Mouse (Mus musculus): ENCODE measurements around the gene Dennd6a. TPM values are rescaled to one million over a fixed set of nuclear protein-coding genes. Genes with fewer than 3 reads are reported as not detected.

Dennd6a gene
- polyA plus RNA-seq, 1 experiment from 2014 or later = 26.7 TPM

GRCm38 (mm10) chr14:26571951-26572675, 1.5 kb upstream of the Dennd6a start:
- 45% methylated on average over 4 of the region's 4 CpGs for WGBS
- no peaks in the 10 kb centered on the region for H3K36me3 ChIP-seq (ENCODE audit: control insufficient read depth, insufficient read depth, low read length)
- no peak overlapping the region for H3K4me3 ChIP-seq (ENCODE audit: control insufficient read depth in 1 of 2, insufficient read depth in 1 of 2, low read depth in 1 of 2, low read length in 2 of 2)
- H3K27me3 ChIP-seq (ENCODE audit: control insufficient read depth, insufficient read depth, low read length) = no peaks in the 10 kb centered on the region
- ATAC-seq (ENCODE audit: insufficient number of reproducible peaks, insufficient read depth, low FRiP score, low read depth) = no peak
- no peak overlapping the region for H3K27ac ChIP-seq (replicated peaks in 1 of 2; ENCODE audit: control insufficient read depth in 1 of 2, insufficient read depth in 1 of 2, low read depth in 2 of 2, low read length in 2 of 2)
- peaks cover 0 to 3% of the 10 kb centered on the region in 2 experiments; a peak in 1 of 4 replicates for H3K4me1 ChIP-seq (ENCODE audit: control insufficient read depth in 2 of 2, insufficient read depth in 2 of 2, low read length in 2 of 2)
- no peaks in the 10 kb centered on the region for H3K9me3 ChIP-seq (ENCODE audit: control insufficient read depth, low read length)
- no peak overlapping the region for H3K9ac ChIP-seq (ENCODE audit: low read length)
- H3K4me2 ChIP-seq (ENCODE audit: low read length) = no peak overlapping the region

GRCm38 (mm10) chr14:26576255-26576780, 2.7 kb downstream of the Dennd6a start:
- H3K9ac ChIP-seq (ENCODE audit: low read length) = no peak overlapping the region
- H3K27ac ChIP-seq (replicated peaks in 1 of 2; ENCODE audit: control insufficient read depth in 1 of 2, insufficient read depth in 1 of 2, low read depth in 2 of 2, low read length in 2 of 2) = no peak overlapping the region
- H3K4me3 ChIP-seq (ENCODE audit: control insufficient read depth in 1 of 2, insufficient read depth in 1 of 2, low read depth in 1 of 2, low read length in 2 of 2) = no peak overlapping the region
- H3K27me3 ChIP-seq (ENCODE audit: control insufficient read depth, insufficient read depth, low read length) = no peaks in the 10 kb centered on the region
- ATAC-seq (ENCODE audit: insufficient number of reproducible peaks, insufficient read depth, low FRiP score, low read depth) = no peak
- no peaks in the 10 kb centered on the region for H3K9me3 ChIP-seq (ENCODE audit: control insufficient read depth, low read length)
- peaks cover 3 to 14% of the 10 kb centered on the region in 2 experiments; a peak in 3 of 4 replicates for H3K4me1 ChIP-seq (ENCODE audit: control insufficient read depth in 2 of 2, insufficient read depth in 2 of 2, low read length in 2 of 2)
- no peaks in the 10 kb centered on the region for H3K36me3 ChIP-seq (ENCODE audit: control insufficient read depth, insufficient read depth, low read length)
- no peak overlapping the region for H3K4me2 ChIP-seq (ENCODE audit: low read length)
- 53% methylated on average over 3 of the region's 3 CpGs for WGBS

GRCm38 (mm10) chr14:26578791-26579191, 5.1 kb downstream of the Dennd6a start:
- Histone ChIP-seq H3K4me2 (ENCODE audit: low read length) (peak overlapping the region; percentile 74), H3K27me3 (ENCODE audit: control insufficient read depth, insufficient read depth, low read length) (no peaks in the 10 kb centered on the region), H3K4me3 (ENCODE audit: control insufficient read depth in 1 of 2, insufficient read depth in 1 of 2, low read depth in 1 of 2, low read length in 2 of 2) (peak overlapping the region in 1 of 2 experiments; percentile 92; a peak in 2 of 4 replicates), H3K9ac (ENCODE audit: low read length) (peak overlapping the region; percentile 98), H3K27ac (replicated peaks in 1 of 2; ENCODE audit: control insufficient read depth in 1 of 2, insufficient read depth in 1 of 2, low read depth in 2 of 2, low read length in 2 of 2) (no peak overlapping the region), H3K4me1 (ENCODE audit: control insufficient read depth in 2 of 2, insufficient read depth in 2 of 2, low read length in 2 of 2) (peaks cover 0 to 15% of the 10 kb centered on the region in 2 experiments; a peak in 2 of 4 replicates), H3K36me3 (ENCODE audit: control insufficient read depth, insufficient read depth, low read length) (0 out of 2 replicates have a peak, but pooled peaks cover 8% of the 10 kb centered on the region), H3K9me3 (ENCODE audit: control insufficient read depth, low read length) (no peaks in the 10 kb centered on the region)
- WGBS = 51% methylated on average over 6 of the region's 6 CpGs
- no peak for ATAC-seq (ENCODE audit: insufficient number of reproducible peaks, insufficient read depth, low FRiP score, low read depth)

- Histone ChIP-seq H3K4me1 (ENCODE audit: control insufficient read depth in 2 of 2, insufficient read depth in 2 of 2, low read length in 2 of 2) (peaks cover 0 to 15% of the 10 kb centered on the region in 2 experiments; a peak in 2 of 4 replicates), H3K9me3 (ENCODE audit: control insufficient read depth, low read length) (no peaks in the 10 kb centered on the region), H3K9ac (ENCODE audit: low read length) (peak overlapping the region; percentile 98), H3K4me2 (ENCODE audit: low read length) (peak overlapping the region; percentile 74), H3K36me3 (ENCODE audit: control insufficient read depth, insufficient read depth, low read length) (0 out of 2 replicates have a peak, but pooled peaks cover 8% of the 10 kb centered on the region), H3K27ac (replicated peaks in 1 of 2; ENCODE audit: control insufficient read depth in 1 of 2, insufficient read depth in 1 of 2, low read depth in 2 of 2, low read length in 2 of 2) (peak overlapping the region; percentile 97), H3K4me3 (ENCODE audit: control insufficient read depth in 1 of 2, insufficient read depth in 1 of 2, low read depth in 1 of 2, low read length in 2 of 2) (peak overlapping the region; percentile 92 to 94), H3K27me3 (ENCODE audit: control insufficient read depth, insufficient read depth, low read length) (no peaks in the 10 kb centered on the region)
- WGBS = under 1% methylated on average over 77 of the region's 79 CpGs
- peak; percentile 97 for ATAC-seq (ENCODE audit: insufficient number of reproducible peaks, insufficient read depth, low FRiP score, low read depth)
These were observed 6.0 kb downstream of the Dennd6a start for GRCm38 (mm10) chr14:26579346-26580343.

GRCm38 (mm10) chr14:26583645-26584044, 10.0 kb downstream of the Dennd6a start:
- H3K27ac ChIP-seq (replicated peaks in 1 of 2; ENCODE audit: control insufficient read depth in 1 of 2, insufficient read depth in 1 of 2, low read depth in 2 of 2, low read length in 2 of 2) = no peak overlapping the region
- no peak for ATAC-seq (ENCODE audit: insufficient number of reproducible peaks, insufficient read depth, low FRiP score, low read depth)
- H3K4me1 ChIP-seq (ENCODE audit: control insufficient read depth in 2 of 2, insufficient read depth in 2 of 2, low read length in 2 of 2) = peaks cover 0 to 22% of the 10 kb centered on the region in 2 experiments; a peak in 2 of 4 replicates
- H3K9ac ChIP-seq (ENCODE audit: low read length) = no peak overlapping the region
- peaks cover 17% of the 10 kb centered on the region; the same call in 1 of the 2 replicates for H3K36me3 ChIP-seq (ENCODE audit: control insufficient read depth, insufficient read depth, low read length)
- WGBS = 84% methylated on average over 3 of the region's 3 CpGs
- H3K4me2 ChIP-seq (ENCODE audit: low read length) = no peak overlapping the region
- no peaks in the 10 kb centered on the region for H3K9me3 ChIP-seq (ENCODE audit: control insufficient read depth, low read length)
- no peak overlapping the region for H3K4me3 ChIP-seq (ENCODE audit: control insufficient read depth in 1 of 2, insufficient read depth in 1 of 2, low read depth in 1 of 2, low read length in 2 of 2)
- H3K27me3 ChIP-seq (ENCODE audit: control insufficient read depth, insufficient read depth, low read length) = no peaks in the 10 kb centered on the region

GRCm38 (mm10) chr14:26587116-26587515, 13.5 kb downstream of the Dennd6a start:
- H3K4me1 ChIP-seq (ENCODE audit: control insufficient read depth in 2 of 2, insufficient read depth in 2 of 2, low read length in 2 of 2) = peaks cover 0 to 8% of the 10 kb centered on the region in 2 experiments; a peak in 2 of 4 replicates
- H3K9me3 ChIP-seq (ENCODE audit: control insufficient read depth, low read length) = no peaks in the 10 kb centered on the region
- H3K36me3 ChIP-seq (ENCODE audit: control insufficient read depth, insufficient read depth, low read length) = peaks cover 13% of the 10 kb centered on the region; the same call in 1 of the 2 replicates
- H3K4me3 ChIP-seq (ENCODE audit: control insufficient read depth in 1 of 2, insufficient read depth in 1 of 2, low read depth in 1 of 2, low read length in 2 of 2) = no peak overlapping the region
- no peak for ATAC-seq (ENCODE audit: insufficient number of reproducible peaks, insufficient read depth, low FRiP score, low read depth)
- no peak overlapping the region for H3K9ac ChIP-seq (ENCODE audit: low read length)
- H3K27ac ChIP-seq (replicated peaks in 1 of 2; ENCODE audit: control insufficient read depth in 1 of 2, insufficient read depth in 1 of 2, low read depth in 2 of 2, low read length in 2 of 2) = peak overlapping the region in 1 of 2 experiments; percentile 2; a peak in 1 of 4 replicates
- H3K4me2 ChIP-seq (ENCODE audit: low read length) = no peak overlapping the region
- H3K27me3 ChIP-seq (ENCODE audit: control insufficient read depth, insufficient read depth, low read length) = no peaks in the 10 kb centered on the region

GRCm38 (mm10) chr14:26591353-26591752, 17.7 kb downstream of the Dennd6a start:
- Histone ChIP-seq H3K27ac (replicated peaks in 1 of 2; ENCODE audit: control insufficient read depth in 1 of 2, insufficient read depth in 1 of 2, low read depth in 2 of 2, low read length in 2 of 2) (no peak overlapping the region), H3K4me3 (ENCODE audit: control insufficient read depth in 1 of 2, insufficient read depth in 1 of 2, low read depth in 1 of 2, low read length in 2 of 2) (no peak overlapping the region), H3K4me1 (ENCODE audit: control insufficient read depth in 2 of 2, insufficient read depth in 2 of 2, low read length in 2 of 2) (peaks cover 0 to 8% of the 10 kb centered on the region in 2 experiments; a peak in 2 of 4 replicates), H3K27me3 (ENCODE audit: control insufficient read depth, insufficient read depth, low read length) (no peaks in the 10 kb centered on the region), H3K9me3 (ENCODE audit: control insufficient read depth, low read length) (no peaks in the 10 kb centered on the region), H3K36me3 (ENCODE audit: control insufficient read depth, insufficient read depth, low read length) (peaks cover 15% of the 10 kb centered on the region), H3K9ac (ENCODE audit: low read length) (no peak overlapping the region), H3K4me2 (ENCODE audit: low read length) (no peak overlapping the region)
- no peak for ATAC-seq (ENCODE audit: insufficient number of reproducible peaks, insufficient read depth, low FRiP score, low read depth)

Data from heart, embryonic 14.5 days (tissue).